Mouse (Mus musculus) lung, postnatal 0 days (tissue): ENCODE measurements at regions not wholly inside any gene's neighbourhood (a gene's known extent, or its start where the extent isn't known, plus 50 kb on each side); places are given as distances from the start of the nearest gene placed in this dataset.

Source experiments
- ATAC-seq: fragments of 200-750 bp; cut with Nextera tagmentation; 2 replicates; pipeline ENCODE4 v1.8.0; 2017; ENCODE audit warnings: moderate library complexity
- DNase-seq: peaks from one replicate; pipeline ENCODE4 v3.0.0-alpha.2; 2016; ENCODE audit warnings: low spot score
- H3K27ac ChIP-seq: fragments of 300-500 bp; sonication (generic); 2 replicates; pipeline ENCODE4 v1.5.1; 2014; ENCODE audit warnings: antibody characterized with exemption, mild to moderate bottlenecking, low read length, mixed read lengths
- H3K27me3 ChIP-seq: fragments of 300-500 bp; sonication (generic); replicated peaks from 2 replicates; pipeline ENCODE4 v1.6.1; 2014; ENCODE audit warnings: low read length, mixed read lengths; ENCODE audit not compliant: insufficient read depth
- H3K36me3 ChIP-seq: fragments of 300-500 bp; sonication (generic); 2 replicates; pipeline ENCODE4 v1.6.1; 2014; ENCODE audit warnings: low read length, mixed read lengths; ENCODE audit not compliant: insufficient read depth
- H3K4me1 ChIP-seq: fragments of 300-500 bp; sonication (generic); 2 replicates; pipeline ENCODE4 v1.6.1; 2014; ENCODE audit warnings: antibody characterized with exemption, low read depth, low read length, mixed read lengths; ENCODE audit not compliant: insufficient read depth
- H3K4me2 ChIP-seq: fragments of 300-500 bp; sonication (generic); replicated peaks from 2 replicates; pipeline ENCODE4 v1.6.1; 2014; ENCODE audit warnings: low read depth, mild to moderate bottlenecking, low read length, moderate library complexity, mixed read lengths
- H3K4me3 ChIP-seq: fragments of 300-500 bp; sonication (generic); 2 replicates; pipeline ENCODE4 v1.5.1; 2014; ENCODE audit warnings: low read depth, low read length
- H3K9ac ChIP-seq: fragments of 300-500 bp; sonication (generic); replicated peaks from 2 replicates; pipeline ENCODE4 v1.6.1; 2014; ENCODE audit warnings: low read depth, mild to moderate bottlenecking
- H3K9me3 ChIP-seq: fragments of 300-500 bp; sonication (generic); 2 replicates; pipeline ENCODE4 v1.6.1; 2016; ENCODE audit warnings: low read length, mixed read lengths
- CTCF ChIP-seq: IDR thresholded peaks from 2 replicates; pipeline ENCODE4 v1.5.1; 2016; ENCODE audit warnings: antibody characterized with exemption, mild to moderate bottlenecking
- EP300 ChIP-seq: IDR thresholded peaks from 2 replicates; pipeline ENCODE4 v1.6.1; 2016; ENCODE audit warnings: antibody characterized with exemption, mild to moderate bottlenecking, control low read depth
- WGBS: fragments of 180-500 bp; shearing (Covaris S2); extraction: QIAGEN DNeasy Blood & Tissue Kit; methylation state at CpG from one replicate; pipeline ENCODE4 v1.1.7; 2014; 5-methylcytosine and 5-hydroxymethylcytosine counted together

DNA sequence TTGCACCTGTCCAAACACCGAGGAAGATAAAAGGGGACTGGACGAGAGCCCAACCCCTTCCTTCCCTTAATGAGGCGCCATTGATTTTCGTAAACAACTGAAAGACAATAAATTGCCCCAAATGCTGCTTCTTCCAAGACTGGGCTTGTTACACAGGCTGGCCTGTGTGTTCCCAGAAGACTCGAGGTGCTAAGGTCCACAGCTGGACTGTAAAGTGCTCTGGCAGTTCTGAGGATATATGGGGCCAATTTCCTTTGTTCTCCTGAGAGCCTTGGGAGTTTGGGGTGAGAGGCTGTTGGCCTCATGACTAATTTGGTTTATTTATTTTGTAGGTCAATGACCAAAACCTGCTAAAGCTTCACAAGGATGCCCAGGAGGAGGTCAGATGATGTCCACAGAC is 377.3 kb upstream of the Prickle1 start:
- ATAC-seq (no peak), DNase-seq (no peak)
- Histone ChIP-seq H3K4me3 (no peak overlapping the region), H3K9me3 (no peaks in the 10 kb centered on the region), H3K9ac (no peak overlapping the region), H3K27me3 (no peaks in the 10 kb centered on the region), H3K4me1 (no peaks in the 10 kb centered on the region), H3K4me2 (no peak overlapping the region), H3K36me3 (no peaks in the 10 kb centered on the region), H3K27ac (no peak overlapping the region)
- no peak for TF ChIP-seq EP300
- no peak for TF ChIP-seq CTCF
- WGBS, result 48% methylated on average over 5 of the region's 5 CpGs

DNA sequence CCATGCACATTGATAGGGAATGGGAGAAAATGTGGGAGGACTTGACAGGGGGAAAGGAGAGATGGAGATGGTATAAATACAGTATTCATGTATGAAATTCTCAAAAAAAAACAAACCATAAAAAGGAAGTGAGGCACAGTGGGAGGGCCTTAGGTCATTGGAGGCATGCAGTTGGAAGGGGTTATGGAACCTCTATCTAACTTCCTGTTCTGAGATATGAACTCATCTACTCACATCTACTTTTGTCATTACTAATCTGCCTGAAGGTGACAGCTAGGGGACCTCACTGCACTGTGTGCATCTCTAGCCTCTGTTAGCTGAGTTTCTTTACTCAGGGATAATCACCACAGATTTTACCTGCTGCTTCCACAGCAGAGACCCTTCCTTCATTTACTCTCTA is 366.3 kb upstream of the Prickle1 start:
- Histone ChIP-seq H3K4me1 (no peaks in the 10 kb centered on the region), H3K4me2 (no peak overlapping the region), H3K36me3 (no peaks in the 10 kb centered on the region), H3K9me3 (no peaks in the 10 kb centered on the region), H3K9ac (no peak overlapping the region), H3K27ac (no peak overlapping the region), H3K27me3 (no peaks in the 10 kb centered on the region), H3K4me3 (no peak overlapping the region)
- no peak for TF ChIP-seq CTCF
- no peak for TF ChIP-seq EP300
- ATAC-seq (no peak), DNase-seq (no peak)

DNA sequence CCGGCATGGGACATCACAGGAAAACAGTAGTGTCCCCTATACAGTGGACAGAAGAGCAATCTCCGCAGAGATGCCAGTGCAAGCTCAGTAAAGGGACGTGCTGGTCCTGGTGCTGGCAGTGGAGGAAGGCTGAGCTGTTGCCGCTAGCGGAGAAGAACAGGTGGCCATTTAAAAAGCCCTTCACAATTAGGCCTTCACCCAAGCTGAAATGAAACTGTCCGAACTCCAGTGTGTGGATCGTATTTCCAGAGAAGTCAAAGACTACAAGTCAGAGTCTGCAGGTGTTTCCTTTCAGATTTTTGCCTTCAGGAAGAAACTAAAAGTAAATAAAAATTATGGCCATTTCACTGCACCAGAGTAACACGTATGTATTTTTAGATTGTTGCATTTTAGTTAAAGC is 364.2 kb upstream of the Prickle1 start:
- H3K4me1 ChIP-seq, result no peaks in the 10 kb centered on the region
- no peak overlapping the region for H3K4me3 ChIP-seq
- no peaks in the 10 kb centered on the region for H3K9me3 ChIP-seq
- no peak for DNase-seq
- no peak for TF ChIP-seq CTCF
- no peak for TF ChIP-seq EP300
- 54% methylated on average over 8 of the region's 8 CpGs for WGBS
- no peak overlapping the region for H3K9ac ChIP-seq
- H3K27ac ChIP-seq, result no peak overlapping the region
- H3K4me2 ChIP-seq, result no peak overlapping the region
- no peaks in the 10 kb centered on the region for H3K36me3 ChIP-seq
- H3K27me3 ChIP-seq, result no peaks in the 10 kb centered on the region
- no peak for ATAC-seq

DNA sequence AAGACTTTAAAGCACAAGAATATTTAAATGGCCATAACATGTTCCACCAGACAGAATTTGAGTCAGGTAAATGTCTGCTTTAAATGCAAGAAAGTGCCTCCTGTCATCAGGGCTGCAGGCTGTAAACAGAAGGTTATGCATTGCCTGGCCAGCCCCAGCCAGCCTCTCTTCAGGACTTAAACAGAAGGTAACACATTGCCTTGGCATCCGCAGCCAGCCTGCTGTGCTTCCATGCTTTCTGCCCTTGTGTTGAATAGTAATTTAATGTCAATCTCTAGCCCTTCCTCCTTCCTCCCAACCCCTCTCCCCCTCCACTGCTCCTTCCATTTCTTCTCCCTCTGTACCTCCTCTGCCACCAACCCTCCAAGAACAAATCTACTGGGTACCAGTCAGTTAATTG is 362.4 kb upstream of the Prickle1 start:
- H3K4me2 ChIP-seq, result no peak overlapping the region
- ATAC-seq, result no peak
- H3K9me3 ChIP-seq, result no peaks in the 10 kb centered on the region
- no peaks in the 10 kb centered on the region for H3K27me3 ChIP-seq
- TF ChIP-seq EP300 (no peak), CTCF (no peak)
- DNase-seq, result no peak
- 86% methylated on average over 1 of the region's 1 CpGs for WGBS
- H3K27ac ChIP-seq, result no peak overlapping the region
- H3K4me1 ChIP-seq, result no peaks in the 10 kb centered on the region
- no peak overlapping the region for H3K4me3 ChIP-seq
- H3K36me3 ChIP-seq, result no peaks in the 10 kb centered on the region
- no peak overlapping the region for H3K9ac ChIP-seq

DNA sequence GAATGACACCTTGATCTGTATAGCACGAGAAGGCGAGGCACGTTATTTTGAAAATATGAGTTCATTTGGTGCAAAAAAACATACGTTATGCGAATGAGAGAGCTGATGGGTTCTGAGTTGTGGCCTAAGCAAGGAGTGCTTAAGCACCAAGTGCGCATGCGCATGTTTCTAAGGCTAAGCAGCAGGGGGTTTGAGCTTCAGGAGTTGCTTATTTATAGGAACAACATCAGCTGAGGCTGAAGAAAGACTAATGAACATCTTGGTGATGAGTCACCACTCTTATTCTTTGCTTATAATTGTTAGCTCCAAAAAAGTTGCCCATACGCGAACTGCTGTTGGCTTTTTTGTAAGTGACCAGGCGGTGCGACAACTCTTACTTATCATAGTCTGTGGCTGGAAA is 361.1 kb upstream of the Prickle1 start:
- no peaks in the 10 kb centered on the region for H3K4me1 ChIP-seq
- ATAC-seq (no peak), DNase-seq (no peak)
- no peak for TF ChIP-seq EP300
- TF ChIP-seq CTCF, result no peak
- H3K36me3 ChIP-seq, result no peaks in the 10 kb centered on the region
- no peaks in the 10 kb centered on the region for H3K9me3 ChIP-seq
- WGBS, result 97% methylated on average over 11 of the region's 11 CpGs
- H3K4me3 ChIP-seq, result no peak overlapping the region
- no peak overlapping the region for H3K27ac ChIP-seq
- H3K9ac ChIP-seq, result no peak overlapping the region
- H3K27me3 ChIP-seq, result no peaks in the 10 kb centered on the region
- no peak overlapping the region for H3K4me2 ChIP-seq

DNA sequence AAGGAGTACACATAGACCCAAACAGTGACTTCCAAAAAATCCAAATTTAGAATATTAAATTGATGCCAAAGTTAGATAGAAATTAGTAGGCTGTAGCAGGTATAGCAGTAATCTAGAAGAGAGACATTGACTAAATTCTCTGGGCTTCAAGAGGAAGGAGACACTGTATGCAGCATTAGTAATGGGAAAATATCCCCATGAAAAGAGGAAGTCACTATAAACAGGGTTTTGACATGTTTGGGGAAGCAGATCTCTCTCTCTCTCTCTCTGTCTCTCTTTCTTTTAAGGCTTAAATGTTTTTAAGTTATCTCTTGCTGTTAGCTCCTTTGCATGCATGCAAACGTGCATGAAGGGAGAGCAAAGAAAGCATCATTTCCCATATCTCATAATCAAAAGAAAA is 357.9 kb upstream of the Prickle1 start:
- ATAC-seq (no peak), DNase-seq (no peak)
- WGBS, result 67% methylated on average over 1 of the region's 1 CpGs
- no peaks in the 10 kb centered on the region for H3K27me3 ChIP-seq
- TF ChIP-seq CTCF (no peak), EP300 (no peak)
- no peaks in the 10 kb centered on the region for H3K36me3 ChIP-seq
- H3K4me3 ChIP-seq, result no peak overlapping the region
- no peak overlapping the region for H3K4me2 ChIP-seq
- H3K9me3 ChIP-seq, result no peaks in the 10 kb centered on the region
- H3K9ac ChIP-seq, result no peak overlapping the region
- no peaks in the 10 kb centered on the region for H3K4me1 ChIP-seq
- H3K27ac ChIP-seq, result no peak overlapping the region

DNA sequence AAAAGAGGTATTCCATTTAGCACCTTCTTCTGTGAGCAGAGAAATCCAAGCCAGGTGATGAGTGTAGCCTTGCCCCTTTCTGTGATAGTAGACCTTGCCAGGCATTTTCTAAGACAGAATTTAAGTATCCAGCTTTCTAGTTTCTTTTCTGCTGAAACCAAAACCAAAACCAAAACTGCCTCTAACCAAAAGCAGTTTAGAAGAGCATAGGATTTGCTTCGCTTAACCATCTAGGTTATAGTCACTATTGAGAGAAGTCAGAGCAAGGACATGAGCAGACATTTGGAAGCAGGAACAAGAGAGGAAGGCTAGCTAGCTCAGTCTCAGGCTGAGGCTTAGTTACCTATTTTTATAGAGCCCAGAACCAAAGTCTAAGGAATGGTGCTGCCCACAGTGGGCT is 354.8 kb upstream of the Prickle1 start:
- ATAC-seq, result no peak
- TF ChIP-seq CTCF (no peak), EP300 (no peak)
- H3K27ac ChIP-seq, result no peak overlapping the region
- H3K36me3 ChIP-seq, result no peaks in the 10 kb centered on the region
- no peak overlapping the region for H3K4me2 ChIP-seq
- H3K4me3 ChIP-seq, result no peak overlapping the region
- no peak overlapping the region for H3K9ac ChIP-seq
- no peaks in the 10 kb centered on the region for H3K9me3 ChIP-seq
- 97% methylated on average over 1 of the region's 1 CpGs for WGBS
- no peaks in the 10 kb centered on the region for H3K27me3 ChIP-seq
- no peak for DNase-seq
- H3K4me1 ChIP-seq, result no peaks in the 10 kb centered on the region
